Mouse (Mus musculus): Measurements from ENCODE around the gene H2-T23.

Gene H2-T23

GRCm38 (mm10) chr17:35994175-35994878, 38.3 kb downstream of the H2-T23 start:
- in situ Hi-C loops (cut with MboI, MseI): no loop called here

GRCm38 (mm10) chr17:35993675-35994074, 39.0 kb downstream of the H2-T23 start:
- in situ Hi-C loops (cut with MboI, MseI): no loop called here

GRCm38 (mm10) chr17:35991781-35992180, 40.9 kb downstream of the H2-T23 start:
- in situ Hi-C loops (cut with MboI, MseI): no loop called here

DNA sequence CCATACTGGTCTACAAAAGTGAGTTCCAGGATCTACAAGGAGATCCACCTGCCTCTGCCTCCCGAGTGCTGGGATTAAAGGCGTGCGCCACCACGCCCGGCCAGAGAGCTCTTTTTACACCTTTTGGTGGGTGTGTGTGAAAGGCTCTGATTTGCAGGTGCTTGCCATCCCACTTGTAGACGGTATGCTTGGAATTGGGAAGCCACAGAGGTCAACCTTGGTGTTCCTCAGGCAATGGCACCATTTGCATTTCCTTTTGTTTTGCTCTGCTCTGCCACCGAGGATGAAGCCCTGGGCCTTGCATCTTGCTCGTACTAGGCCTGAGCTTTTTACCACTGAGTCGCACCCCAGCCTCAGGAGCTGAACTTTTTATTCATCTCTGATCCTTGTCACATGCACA, 50.9 kb downstream of the H2-T23 start:
- in situ Hi-C loops (cut with MboI, MseI): no loop called here

DNA sequence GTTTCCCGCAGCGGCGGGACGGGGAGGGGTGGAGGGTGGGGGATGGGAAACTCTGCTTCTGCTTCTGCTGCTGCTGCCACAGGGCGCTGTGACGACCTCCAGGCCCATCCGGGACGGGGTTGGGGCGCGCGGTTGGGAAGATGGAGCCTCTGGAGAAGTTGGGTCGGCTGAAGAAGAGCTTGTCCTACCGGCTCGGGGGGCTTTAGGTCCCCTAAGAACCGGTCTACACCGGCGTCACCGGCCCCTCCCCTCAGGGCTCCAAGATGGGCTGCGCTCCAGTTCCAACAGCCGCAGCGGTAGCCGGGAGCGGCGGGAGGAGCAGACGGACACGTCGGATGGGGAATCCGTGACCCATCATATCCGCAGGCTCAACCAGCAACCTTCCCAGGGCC, 52.3 kb downstream of the H2-T23 start:
- in situ Hi-C loops (cut with MboI, MseI): no loop called here

All from T-helper 1 cell (primary cell).